Mouse (Mus musculus) lung, postnatal 10 days (tissue): ENCODE measurements around the gene Bcas1.
A peak's percentile ranks its signal among the peaks of the same experiment; 100 is the strongest.

Source experiments
- DNase-seq: peaks from one replicate; pipeline ENCODE4 v3.0.0; 2021

Bcas1 gene

GRCm38 (mm10) chr2:170308033-170308820, 119.4 kb downstream of the Bcas1 start:
- no peak for DNase-seq

- DNase-seq, result no peak
Measured at GRCm38 (mm10) chr2:170307589-170308021, 120.0 kb downstream of the Bcas1 start.

GRCm38 (mm10) chr2:170306637-170307320, 120.9 kb downstream of the Bcas1 start:
- peak; percentile 19 for DNase-seq

GRCm38 (mm10) chr2:170304766-170305165, 122.9 kb downstream of the Bcas1 start:
- DNase-seq, result no peak

- no peak for DNase-seq
Measured at GRCm38 (mm10) chr2:170303595-170303994, 124.0 kb downstream of the Bcas1 start.

- DNase-seq, result peak; percentile 58
Measured at GRCm38 (mm10) chr2:170302825-170303224, 124.8 kb downstream of the Bcas1 start.
